Mouse (Mus musculus): ENCODE measurements around the gene Pdzd2. TPM values are rescaled to one million over a fixed set of nuclear protein-coding genes. Genes with fewer than 3 reads are reported as not detected.
A peak's percentile ranks its signal among the peaks of the same experiment; 100 is the strongest.

Gene Pdzd2
- polyA plus RNA-seq, 1 experiment from 2014 or later = 39.8 TPM

DNA sequence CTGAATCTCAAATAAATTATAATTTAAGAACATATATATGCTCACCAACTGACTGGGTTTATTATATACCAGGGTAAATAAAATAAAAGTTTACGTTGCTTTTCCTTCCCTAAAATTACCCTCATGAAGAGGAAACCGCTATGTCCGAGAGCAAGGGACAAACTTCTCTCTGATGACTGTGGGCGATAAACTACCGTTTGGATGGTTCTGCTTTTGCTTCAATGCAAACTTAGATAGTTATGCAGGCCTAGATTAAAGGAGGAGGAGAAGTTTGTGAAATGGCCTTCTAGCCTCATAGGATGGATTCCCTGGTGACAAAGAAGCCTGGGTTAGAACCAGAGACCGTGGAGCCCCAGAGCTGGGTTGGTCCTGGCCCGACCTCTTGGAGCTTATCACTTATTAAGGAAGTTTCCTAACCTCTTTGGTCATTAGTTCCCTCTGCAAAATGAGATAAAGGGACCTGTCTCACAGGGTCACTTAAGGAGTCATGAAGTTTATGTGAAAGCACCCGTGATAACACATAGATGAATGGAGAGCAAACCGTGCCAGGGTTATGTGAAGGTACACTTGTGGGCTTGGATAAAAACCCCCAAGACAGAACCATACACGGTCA, 230.9 kb downstream of the Pdzd2 start:
- no peak for ATAC-seq (ENCODE audit: insufficient number of reproducible peaks, low FRiP score, low TSS enrichment, low read depth)
- Histone ChIP-seq H3K36me3 (no peaks in the 10 kb centered on the region), H3K4me3 (no peak overlapping the region), H3K27me3 (no peaks in the 10 kb centered on the region), H3K9me3 (no peaks in the 10 kb centered on the region), H3K27ac (no peak overlapping the region), H3K4me1 (peaks cover 24% of the 10 kb centered on the region), H3K9ac (no peak overlapping the region), H3K4me2 (no peak overlapping the region)
- 90% methylated on average over 10 of the region's 10 CpGs for WGBS

DNA sequence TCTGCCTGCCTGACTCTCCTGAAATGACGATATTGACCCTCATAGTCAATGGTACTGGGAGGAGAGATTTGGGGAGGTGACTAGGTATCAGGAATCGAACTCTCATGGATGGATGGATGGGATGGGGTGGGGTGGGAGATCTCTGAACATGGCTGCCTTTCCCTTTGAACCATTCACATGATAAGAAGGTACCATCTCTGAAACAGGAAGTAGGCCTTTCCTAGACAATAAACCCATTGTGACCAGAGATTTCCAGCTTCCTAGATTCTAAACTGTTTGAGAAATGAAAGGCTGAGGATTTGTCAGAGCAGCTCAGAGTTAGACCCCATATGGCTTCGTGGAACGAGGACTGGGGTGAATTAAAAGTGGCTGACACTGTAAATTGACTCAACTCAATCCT, 232.2 kb downstream of the Pdzd2 start:
- H3K27me3 ChIP-seq = no peaks in the 10 kb centered on the region
- H3K27ac ChIP-seq = no peak overlapping the region
- no peak overlapping the region for H3K4me3 ChIP-seq
- no peak overlapping the region for H3K9ac ChIP-seq
- H3K36me3 ChIP-seq = no peaks in the 10 kb centered on the region
- no peaks in the 10 kb centered on the region for H3K9me3 ChIP-seq
- ATAC-seq (ENCODE audit: insufficient number of reproducible peaks, low FRiP score, low TSS enrichment, low read depth) = no peak
- H3K4me1 ChIP-seq = peaks cover 25% of the 10 kb centered on the region; the same call in 1 of the 2 replicates
- no peak overlapping the region for H3K4me2 ChIP-seq
- 76% methylated on average over 4 of the region's 4 CpGs for WGBS

DNA sequence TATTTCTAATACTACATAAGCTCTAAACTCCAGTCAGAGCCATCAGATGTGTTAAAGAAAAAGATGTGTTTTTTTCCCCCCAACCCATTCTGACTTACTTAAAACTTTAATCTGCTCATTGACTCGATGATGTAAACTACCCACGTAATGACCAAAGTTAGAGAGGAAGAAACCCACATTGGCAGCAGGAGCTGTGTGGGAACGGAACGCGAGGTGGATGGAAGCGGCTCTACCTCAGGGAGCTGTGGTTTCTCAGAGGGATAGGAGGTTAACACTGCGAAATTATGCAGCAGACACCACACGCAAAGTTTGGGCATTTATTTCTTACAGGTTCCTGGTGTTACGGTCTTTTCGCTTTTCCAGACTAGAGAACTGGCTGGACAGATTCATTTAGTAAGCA, 233.2 kb downstream of the Pdzd2 start:
- H3K36me3 ChIP-seq = no peaks in the 10 kb centered on the region
- no peak for ATAC-seq (ENCODE audit: insufficient number of reproducible peaks, low FRiP score, low TSS enrichment, low read depth)
- 65% methylated on average over 10 of the region's 10 CpGs for WGBS
- H3K4me2 ChIP-seq = no peak overlapping the region
- H3K4me3 ChIP-seq = no peak overlapping the region
- H3K27ac ChIP-seq = no peak overlapping the region
- no peak overlapping the region for H3K9ac ChIP-seq
- H3K4me1 ChIP-seq = peaks cover 28% of the 10 kb centered on the region; the same call in 1 of the 2 replicates
- no peaks in the 10 kb centered on the region for H3K27me3 ChIP-seq
- no peaks in the 10 kb centered on the region for H3K9me3 ChIP-seq

DNA sequence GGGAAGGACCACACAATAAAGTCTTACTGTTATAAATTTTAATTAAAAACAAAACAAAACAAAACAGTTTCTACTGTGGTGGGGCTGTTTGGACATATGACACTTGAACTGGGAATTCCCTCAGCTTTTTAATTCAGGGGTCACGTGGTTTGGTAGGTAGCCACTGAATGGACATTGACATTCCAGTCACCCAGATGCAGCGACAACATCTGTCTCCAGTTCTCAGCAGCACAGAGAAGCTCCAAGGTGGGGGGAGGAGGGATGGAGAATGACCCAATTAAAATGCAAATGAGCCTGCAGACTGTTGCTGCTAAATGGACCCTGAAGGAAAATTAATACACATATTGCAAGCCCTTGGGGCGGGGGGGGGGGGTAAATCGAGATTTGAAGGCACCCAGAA, 233.6 kb downstream of the Pdzd2 start:
- no peak overlapping the region for H3K9ac ChIP-seq
- WGBS = 53% methylated on average over 4 of the region's 4 CpGs

DNA sequence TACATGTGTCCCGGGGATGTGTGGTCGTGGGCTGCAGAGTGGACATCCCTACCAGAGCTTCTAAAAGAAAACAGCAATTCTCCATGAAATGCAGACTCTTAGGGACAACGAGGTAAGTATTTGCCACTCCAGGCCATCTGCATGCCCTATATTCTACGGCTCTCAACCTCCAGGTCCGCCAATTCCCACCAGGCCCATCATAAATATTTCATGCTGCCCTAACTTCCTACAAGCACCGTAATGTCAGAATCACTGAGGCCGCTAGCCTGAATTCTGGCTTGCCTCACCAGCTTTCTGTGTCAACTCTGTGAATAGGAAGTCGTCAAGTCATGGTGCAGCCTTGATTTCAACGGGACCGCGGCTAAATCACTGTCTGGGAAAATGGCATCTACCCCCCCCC, 234.2 kb downstream of the Pdzd2 start:
- Histone ChIP-seq H3K27ac (no peak overlapping the region), H3K9me3 (no peaks in the 10 kb centered on the region), H3K9ac (no peak overlapping the region), H3K4me1 (peaks cover 25% of the 10 kb centered on the region; the same call in 1 of the 2 replicates), H3K4me3 (no peak overlapping the region), H3K4me2 (no peak overlapping the region), H3K27me3 (no peaks in the 10 kb centered on the region), H3K36me3 (no peaks in the 10 kb centered on the region)
- ATAC-seq (ENCODE audit: insufficient number of reproducible peaks, low FRiP score, low TSS enrichment, low read depth) = no peak
- WGBS = 58% methylated on average over 11 of the region's 11 CpGs

More for the DNA sequence above, 233.6 kb downstream of the Pdzd2 start:
- H3K27ac ChIP-seq = no peak overlapping the region
- no peaks in the 10 kb centered on the region for H3K9me3 ChIP-seq
- peaks cover 27% of the 10 kb centered on the region; the same call in 1 of the 2 replicates for H3K4me1 ChIP-seq
- no peak for ATAC-seq (ENCODE audit: insufficient number of reproducible peaks, low FRiP score, low TSS enrichment, low read depth)
- H3K4me3 ChIP-seq = no peak overlapping the region
- no peaks in the 10 kb centered on the region for H3K27me3 ChIP-seq
- no peaks in the 10 kb centered on the region for H3K36me3 ChIP-seq
- no peak overlapping the region for H3K4me2 ChIP-seq

DNA sequence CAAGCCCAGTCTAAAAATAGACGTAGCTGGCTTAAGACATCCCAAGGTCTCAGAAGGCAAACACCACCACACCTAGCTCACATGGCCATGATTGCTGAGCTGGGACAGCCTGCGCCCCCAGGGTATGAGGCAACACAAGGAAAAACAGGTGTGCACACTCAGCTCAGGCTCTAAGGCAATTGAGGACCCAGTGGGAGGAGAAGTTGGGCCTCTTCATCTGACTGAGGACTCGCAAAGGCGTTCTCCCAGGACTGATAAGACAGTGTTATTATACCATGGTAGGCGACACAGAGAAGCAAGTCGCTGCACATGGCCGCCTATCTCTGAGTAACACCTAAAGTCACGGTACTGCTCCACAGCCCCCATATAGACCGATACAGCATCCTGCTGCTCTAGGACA, 235.8 kb downstream of the Pdzd2 start:
- WGBS = 76% methylated on average over 9 of the region's 9 CpGs
- Histone ChIP-seq H3K27ac (no peak overlapping the region), H3K4me2 (no peak overlapping the region), H3K9me3 (no peaks in the 10 kb centered on the region), H3K9ac (no peak overlapping the region), H3K4me3 (no peak overlapping the region), H3K4me1 (0 out of 2 replicates have a peak, but pooled peaks cover 19% of the 10 kb centered on the region), H3K36me3 (no peaks in the 10 kb centered on the region), H3K27me3 (no peaks in the 10 kb centered on the region)
- ATAC-seq (ENCODE audit: insufficient number of reproducible peaks, low FRiP score, low TSS enrichment, low read depth) = no peak

DNA sequence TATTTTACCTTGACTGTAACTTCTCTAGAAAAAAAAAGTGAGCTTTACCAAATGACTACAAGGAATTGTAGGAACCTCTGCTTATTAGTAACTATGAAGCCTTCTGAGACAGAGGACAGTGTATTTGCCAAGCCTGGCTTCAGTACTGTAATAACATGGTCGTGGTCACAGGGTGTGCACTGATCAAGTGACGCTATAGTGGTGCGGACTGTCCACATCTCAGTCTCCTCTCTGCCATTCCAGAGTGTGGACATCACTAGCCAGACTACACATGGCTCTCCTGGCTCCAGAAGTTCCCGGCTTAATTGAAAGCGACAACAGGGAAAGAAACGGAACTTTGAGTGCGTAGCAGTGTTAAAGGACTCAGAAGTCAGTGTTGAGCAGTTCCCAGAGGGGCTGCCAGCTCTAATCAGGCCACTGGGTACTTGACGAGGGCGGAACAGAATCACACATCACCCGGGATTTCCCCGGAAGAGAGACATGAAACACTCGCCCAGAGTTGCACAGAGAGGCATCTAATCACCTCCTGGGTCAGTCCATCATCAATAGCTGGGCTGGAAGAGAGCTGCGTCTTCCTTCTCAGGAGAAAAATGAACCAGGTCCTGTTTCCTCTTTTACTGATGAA, 237.7 kb downstream of the Pdzd2 start:
- Histone ChIP-seq H3K4me2 (no peak overlapping the region), H3K4me3 (no peak overlapping the region), H3K27me3 (no peaks in the 10 kb centered on the region), H3K4me1 (0 out of 2 replicates have a peak, but pooled peaks cover 19% of the 10 kb centered on the region), H3K9me3 (no peaks in the 10 kb centered on the region), H3K9ac (no peak overlapping the region), H3K36me3 (no peaks in the 10 kb centered on the region), H3K27ac (no peak overlapping the region)
- WGBS = 41% methylated on average over 13 of the region's 13 CpGs
- no peak for ATAC-seq (ENCODE audit: insufficient number of reproducible peaks, low FRiP score, low TSS enrichment, low read depth)

DNA sequence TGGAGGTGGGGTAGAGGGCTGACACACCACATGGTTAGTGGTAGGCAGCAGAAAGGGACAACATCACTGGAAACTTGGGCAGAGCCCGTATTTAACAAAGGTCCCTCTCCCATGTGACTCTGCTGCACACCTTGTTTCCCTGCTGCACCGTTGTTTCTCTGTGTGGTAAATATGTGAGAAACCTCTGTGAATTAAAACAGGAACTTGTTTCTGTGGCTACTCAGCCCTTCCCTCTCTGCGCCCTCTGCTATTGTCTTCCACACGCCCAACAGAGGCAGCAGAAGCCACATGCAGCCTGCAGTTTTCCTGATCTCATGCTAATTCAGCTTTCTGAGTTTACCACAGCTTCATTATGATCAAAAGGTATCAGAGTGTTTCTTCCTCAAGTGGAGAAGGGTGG, 239.1 kb downstream of the Pdzd2 start:
- Histone ChIP-seq H3K4me2 (no peak overlapping the region), H3K9ac (no peak overlapping the region), H3K36me3 (no peaks in the 10 kb centered on the region), H3K4me1 (0 out of 2 replicates have a peak, but pooled peaks cover 19% of the 10 kb centered on the region), H3K4me3 (no peak overlapping the region), H3K9me3 (no peaks in the 10 kb centered on the region), H3K27ac (no peak overlapping the region), H3K27me3 (no peaks in the 10 kb centered on the region)
- WGBS = 84% methylated on average over 4 of the region's 4 CpGs
- ATAC-seq (ENCODE audit: insufficient number of reproducible peaks, low FRiP score, low TSS enrichment, low read depth) = no peak

DNA sequence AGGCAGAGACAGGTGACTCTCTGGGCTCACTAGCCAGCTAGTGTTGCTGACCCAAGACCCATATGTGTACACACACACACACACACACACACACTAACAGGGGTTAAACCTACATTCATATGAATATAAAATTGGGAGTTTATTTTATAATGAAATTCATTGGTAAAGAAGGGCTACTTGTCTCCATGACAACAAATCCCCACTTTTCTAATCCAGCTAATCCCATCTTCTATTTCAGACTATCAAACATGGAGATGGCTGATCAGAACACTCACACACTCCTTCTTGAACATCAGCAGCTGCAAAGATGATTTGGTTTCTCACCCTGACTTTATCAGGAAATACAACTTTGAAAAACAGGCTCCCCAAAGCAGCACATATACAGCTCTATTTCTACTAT, 245.6 kb downstream of the Pdzd2 start:
- Histone ChIP-seq H3K9me3 (no peaks in the 10 kb centered on the region), H3K4me1 (peaks cover 14% of the 10 kb centered on the region), H3K4me3 (no peak overlapping the region), H3K9ac (no peak overlapping the region), H3K36me3 (no peaks in the 10 kb centered on the region), H3K27ac (no peak overlapping the region), H3K27me3 (no peaks in the 10 kb centered on the region), H3K4me2 (no peak overlapping the region)
- ATAC-seq (ENCODE audit: insufficient number of reproducible peaks, low FRiP score, low TSS enrichment, low read depth) = no peak

DNA sequence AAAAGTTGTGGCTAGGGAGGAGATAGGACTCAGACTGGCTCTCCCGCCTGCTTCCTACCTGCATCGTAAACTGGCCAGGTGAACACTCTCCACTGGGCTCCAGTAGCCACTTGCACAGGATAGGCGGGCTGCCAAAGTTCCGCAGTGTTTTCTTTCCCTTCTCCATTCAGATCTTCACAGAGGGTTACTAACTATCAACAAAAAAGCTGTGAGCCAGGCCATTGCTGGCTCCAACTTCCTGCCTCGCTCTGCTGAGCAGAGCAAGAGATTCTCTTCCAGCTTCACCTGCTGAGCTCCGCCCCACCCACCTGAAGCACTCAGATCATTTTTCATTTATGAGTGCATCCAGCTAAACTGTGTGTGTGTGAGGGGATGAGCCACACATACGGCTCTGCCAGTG, 246.5 kb downstream of the Pdzd2 start:
- H3K4me2 ChIP-seq = no peak overlapping the region

DNA sequence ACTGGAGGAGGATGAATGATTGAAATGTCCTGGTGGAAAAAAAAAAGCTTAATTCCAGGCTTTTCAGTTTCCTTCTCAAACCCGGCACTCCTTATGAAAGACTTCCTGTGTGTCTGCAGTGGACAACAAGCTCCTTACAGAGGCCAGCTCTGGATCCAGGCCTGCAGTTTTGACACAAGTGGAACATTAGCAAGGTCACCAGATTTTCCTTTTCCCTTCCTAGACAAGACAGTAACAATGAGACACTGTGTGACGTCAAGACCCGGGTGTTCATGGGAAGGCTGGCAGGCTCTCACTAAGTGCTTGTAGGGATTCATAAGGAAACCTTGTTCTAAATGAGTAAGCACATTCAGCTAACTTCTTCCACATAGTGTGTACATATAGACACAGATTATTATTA, 248.8 kb downstream of the Pdzd2 start:
- Histone ChIP-seq H3K4me3 (no peak overlapping the region), H3K4me2 (no peak overlapping the region), H3K9me3 (no peaks in the 10 kb centered on the region), H3K4me1 (peaks cover 14% of the 10 kb centered on the region), H3K36me3 (no peaks in the 10 kb centered on the region), H3K9ac (no peak overlapping the region), H3K27ac (peak overlapping the region; percentile 68), H3K27me3 (no peaks in the 10 kb centered on the region)
- peak; percentile 22; the same call in 1 of the 2 replicates for ATAC-seq (ENCODE audit: insufficient number of reproducible peaks, low FRiP score, low TSS enrichment, low read depth)
- 49% methylated on average over 3 of the region's 3 CpGs for WGBS

More for the DNA sequence above, 246.5 kb downstream of the Pdzd2 start:
- Histone ChIP-seq H3K27me3 (no peaks in the 10 kb centered on the region), H3K4me3 (no peak overlapping the region), H3K4me1 (peaks cover 14% of the 10 kb centered on the region), H3K9ac (no peak overlapping the region), H3K9me3 (no peaks in the 10 kb centered on the region), H3K36me3 (no peaks in the 10 kb centered on the region), H3K27ac (peak overlapping the region; percentile 51; the same call in 1 of the 2 replicates)
- no peak for ATAC-seq (ENCODE audit: insufficient number of reproducible peaks, low FRiP score, low TSS enrichment, low read depth)
- 53% methylated on average over 7 of the region's 7 CpGs for WGBS

DNA sequence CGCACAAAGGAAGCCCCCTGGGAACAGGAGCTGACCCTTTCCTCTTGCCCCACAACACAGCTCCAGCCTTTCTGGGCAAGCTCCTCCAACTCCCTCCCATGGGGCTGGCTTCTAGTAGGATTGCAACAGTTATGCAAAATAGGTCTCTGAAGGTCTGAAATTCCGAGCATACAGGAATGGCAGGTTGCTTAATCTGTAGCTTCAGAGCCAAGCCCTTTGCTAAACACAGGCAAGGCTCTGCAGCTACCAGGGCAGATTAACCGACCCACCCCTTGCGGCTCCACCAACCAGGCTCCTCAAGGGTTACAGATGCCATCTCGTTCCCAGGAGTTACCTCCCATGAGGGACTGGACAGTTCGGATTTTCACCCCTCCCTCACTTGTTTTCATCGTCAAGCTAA, 249.2 kb downstream of the Pdzd2 start:
- Histone ChIP-seq H3K4me2 (no peak overlapping the region), H3K27ac (peak overlapping the region; percentile 68)
- WGBS = 33% methylated on average over 7 of the region's 7 CpGs

More for the DNA sequence above, 249.2 kb downstream of the Pdzd2 start:
- Histone ChIP-seq H3K9me3 (no peaks in the 10 kb centered on the region), H3K4me3 (no peak overlapping the region), H3K27me3 (no peaks in the 10 kb centered on the region), H3K36me3 (no peaks in the 10 kb centered on the region), H3K9ac (no peak overlapping the region), H3K4me1 (peaks cover 14% of the 10 kb centered on the region)
- ATAC-seq (ENCODE audit: insufficient number of reproducible peaks, low FRiP score, low TSS enrichment, low read depth) = peak; percentile 20; the same call in 1 of the 2 replicates

Data from limb, embryonic 15.5 days (tissue).